In genomic region chr6:142455314-142455996, GRCm38 (mm10) we compare ENCODE assay signal across 17 mouse cellular contexts. TPM values are rescaled to one million over a fixed set of nuclear protein-coding genes. Genes with fewer than 3 reads are reported as not detected.
DNase-seq lines count a peak whose midpoint lies in the region; ATAC-seq and TF ChIP-seq lines count a peak whose summit lies in the region.
"Had no signal": no experiment of that assay in that cellular context is flagged by ENCODE, and none has a peak within 500 bp of the region (broad histone marks: within the 10 kb centered on the region; RNA-seq: fewer than 3 reads in every experiment).

No protein-coding gene starts in this region.

- H3K4me3 ChIP-seq in forebrain, embryonic 11.5 days (ENCODE audit: low read depth, low read length): no peak overlapping the region
- no peak overlapping the region for H3K4me3 ChIP-seq in forebrain, postnatal 0 days (ENCODE audit: low read depth, low read length)
- H3K4me3 ChIP-seq in lung, embryonic 14.5 days (ENCODE audit: low read depth, low read length): no peak overlapping the region
- no peak overlapping the region for H3K4me3 ChIP-seq in midbrain, embryonic 16.5 days (ENCODE audit: low read depth, low read length)
- no peak overlapping the region for H3K4me3 ChIP-seq in midbrain, embryonic 11.5 days (ENCODE audit: low read depth, low read length)
- H3K4me3 ChIP-seq: hindbrain, embryonic 10.5 days; midbrain, embryonic 10.5 days had no signal

- 0 out of 2 replicates have a peak, but pooled peaks have one; percentile 51 for ATAC-seq in forebrain, embryonic 11.5 days (replicated peaks; ENCODE audit: low FRiP score)
- no peak for ATAC-seq in forebrain, postnatal 0 days
- peak; percentile 58; the same call in 1 of the 2 replicates for ATAC-seq in lung, embryonic 14.5 days (ENCODE audit: insufficient read depth)
- ATAC-seq in megakaryocyte-erythroid progenitor cell, adult 5-6 weeks (replicated peaks; ENCODE audit: low FRiP score, low TSS enrichment, poor library complexity, severe bottlenecking): peak; percentile 55; the same call in 1 of the 2 replicates
- ATAC-seq in midbrain, embryonic 16.5 days: no peak
- no peak for ATAC-seq in midbrain, embryonic 11.5 days (ENCODE audit: low FRiP score)
- ATAC-seq: forebrain, embryonic 16.5 days had no signal

- H3K27me3 ChIP-seq in forebrain, embryonic 11.5 days (ENCODE audit: control insufficient read depth, insufficient read depth, low read length): no peaks in the 10 kb centered on the region
- H3K27me3 ChIP-seq in forebrain, postnatal 0 days (ENCODE audit: insufficient read depth, low read length): no peaks in the 10 kb centered on the region
- no peaks in the 10 kb centered on the region for H3K27me3 ChIP-seq in lung, embryonic 14.5 days (ENCODE audit: insufficient read depth, low read length)
- H3K27me3 ChIP-seq in midbrain, embryonic 16.5 days (ENCODE audit: control insufficient read depth, insufficient read depth, low read depth, low read length): no peaks in the 10 kb centered on the region
- H3K27me3 ChIP-seq in midbrain, embryonic 11.5 days (ENCODE audit: control insufficient read depth, insufficient read depth, low read length): no peaks in the 10 kb centered on the region

- no peak overlapping the region for H3K27ac ChIP-seq in forebrain, embryonic 11.5 days (ENCODE audit: low read depth, low read length)
- H3K27ac ChIP-seq in forebrain, postnatal 0 days (ENCODE audit: low read depth, low read length): no peak overlapping the region
- no peak overlapping the region for H3K27ac ChIP-seq in lung, embryonic 14.5 days (ENCODE audit: low read depth)
- no peak overlapping the region for H3K27ac ChIP-seq in midbrain, embryonic 16.5 days (ENCODE audit: low read length)
- no peak overlapping the region for H3K27ac ChIP-seq in midbrain, embryonic 11.5 days (ENCODE audit: low read depth, low read length)
- H3K27ac ChIP-seq: hindbrain, embryonic 10.5 days; kidney, postnatal 0 days; liver, embryonic 14.5 days; midbrain, embryonic 10.5 days had no signal

- H3K9me3 ChIP-seq in forebrain, embryonic 11.5 days (ENCODE audit: control insufficient read depth, low read length): no peaks in the 10 kb centered on the region
- no peaks in the 10 kb centered on the region for H3K9me3 ChIP-seq in forebrain, postnatal 0 days (ENCODE audit: low read length)
- H3K9me3 ChIP-seq in lung, embryonic 14.5 days (ENCODE audit: low read depth, low read length): no peaks in the 10 kb centered on the region
- H3K9me3 ChIP-seq in midbrain, embryonic 16.5 days (replicated peaks; ENCODE audit: control insufficient read depth, low read length, poor library complexity, severe bottlenecking): no peaks in the 10 kb centered on the region
- H3K9me3 ChIP-seq in midbrain, embryonic 11.5 days (ENCODE audit: control insufficient read depth, low read length): no peaks in the 10 kb centered on the region
- H3K9me3 ChIP-seq: hindbrain, embryonic 10.5 days; midbrain, embryonic 10.5 days had no signal

- TF ChIP-seq CTCF in forebrain, postnatal 0 days (IDR thresholded peaks at IDR 0.05; ENCODE audit: low read depth): no peak
- no peak for TF ChIP-seq CTCF in lung, embryonic 14.5 days (IDR thresholded peaks at IDR 0.05; ENCODE audit: low read depth)

- no peak overlapping the region for H3K9ac ChIP-seq in forebrain, embryonic 11.5 days (ENCODE audit: low read length)
- H3K9ac ChIP-seq in forebrain, postnatal 0 days: no peak overlapping the region
- H3K9ac ChIP-seq in lung, embryonic 14.5 days: no peak overlapping the region
- H3K9ac ChIP-seq in midbrain, embryonic 16.5 days (ENCODE audit: low read depth, low read length): no peak overlapping the region
- H3K9ac ChIP-seq in midbrain, embryonic 11.5 days (ENCODE audit: low read length): no peak overlapping the region
- H3K9ac ChIP-seq: liver, embryonic 14.5 days had no signal

- 63% methylated on average over 7 of the region's 7 CpGs for WGBS in forebrain, embryonic 11.5 days
- 57% methylated on average over 7 of the region's 7 CpGs for WGBS in forebrain, postnatal 0 days
- 59% methylated on average over 7 of the region's 7 CpGs for WGBS in lung, embryonic 14.5 days
- WGBS in midbrain, embryonic 16.5 days: 73% methylated on average over 7 of the region's 7 CpGs
- WGBS in midbrain, embryonic 11.5 days: 62% methylated on average over 7 of the region's 7 CpGs

- no peak for DNase-seq in forebrain, embryonic 11.5 days (ENCODE audit: low spot score)
- no peak for DNase-seq in forebrain, postnatal 0 days
- DNase-seq in lung, embryonic 14.5 days: peak; percentile 40
- no peak for DNase-seq in lung, postnatal 25 days (ENCODE audit: low spot score)
- DNase-seq in ZHBTc4 (ENCODE audit: low read depth, low spot score): peak; percentile 76
- no peak for DNase-seq in midbrain, embryonic 11.5 days (ENCODE audit: low spot score, missing footprints)
- DNase-seq: adrenal gland, adult 8-10 months; heart, adult 18-20 months had no signal

- no peak overlapping the region for H3K4me2 ChIP-seq in forebrain, embryonic 11.5 days (ENCODE audit: low read depth, low read length, severe bottlenecking)
- no peak overlapping the region for H3K4me2 ChIP-seq in forebrain, postnatal 0 days (ENCODE audit: low read depth)
- no peak overlapping the region for H3K4me2 ChIP-seq in lung, embryonic 14.5 days
- no peak overlapping the region for H3K4me2 ChIP-seq in midbrain, embryonic 16.5 days (ENCODE audit: low read length)
- no peak overlapping the region for H3K4me2 ChIP-seq in midbrain, embryonic 11.5 days

- H3K4me1 ChIP-seq in forebrain, embryonic 11.5 days (replicated peaks; ENCODE audit: control insufficient read depth, insufficient read depth, low read length): 0 out of 2 replicates have a peak, but pooled peaks cover 3% of the 10 kb centered on the region
- no peaks in the 10 kb centered on the region for H3K4me1 ChIP-seq in forebrain, postnatal 0 days (ENCODE audit: insufficient read depth)
- H3K4me1 ChIP-seq in lung, embryonic 14.5 days (ENCODE audit: insufficient read depth): no peaks in the 10 kb centered on the region
- H3K4me1 ChIP-seq in midbrain, embryonic 16.5 days (ENCODE audit: control insufficient read depth, insufficient read depth, low read length): peaks cover 11% of the 10 kb centered on the region
- H3K4me1 ChIP-seq in midbrain, embryonic 11.5 days (ENCODE audit: control insufficient read depth, insufficient read depth, low read length): peaks cover 8% of the 10 kb centered on the region; the same call in 1 of the 2 replicates

- H3K36me3 ChIP-seq in forebrain, embryonic 11.5 days (ENCODE audit: control insufficient read depth, insufficient read depth, low read length): no peaks in the 10 kb centered on the region
- no peaks in the 10 kb centered on the region for H3K36me3 ChIP-seq in forebrain, postnatal 0 days (ENCODE audit: insufficient read depth)
- H3K36me3 ChIP-seq in lung, embryonic 14.5 days (ENCODE audit: insufficient read depth): no peaks in the 10 kb centered on the region
- H3K36me3 ChIP-seq in midbrain, embryonic 16.5 days (ENCODE audit: control insufficient read depth, insufficient read depth, low read length): no peaks in the 10 kb centered on the region
- H3K36me3 ChIP-seq in midbrain, embryonic 11.5 days (ENCODE audit: control insufficient read depth, insufficient read depth, low read length): no peaks in the 10 kb centered on the region
- H3K36me3 ChIP-seq: hindbrain, embryonic 10.5 days; midbrain, embryonic 10.5 days had no signal

RNA-seq across cellular contexts. Expression of gene Gys2, which starts 17.5 kb away (rescaled TPM):
- polyA plus RNA-seq in forebrain, embryonic 11.5 days (2014; fragmentation: Nextera tagmentation; extraction: Ambion mirVana): not detected in 2 replicates
- not detected in 2 replicates for total RNA-seq in forebrain, postnatal 0 days (2014; rRNA removed)
- 0.23 TPM in 1 of 2 replicates, not detected in the other for polyA plus RNA-seq in forebrain, postnatal 0 days (2015; fragmentation: Nextera tagmentation; extraction: Ambion mirVana)
- polyA plus RNA-seq in lung, embryonic 14.5 days (2014; fragmentation: Nextera tagmentation; extraction: Ambion mirVana): not detected in 2 replicates
- total RNA-seq in megakaryocyte-erythroid progenitor cell, adult 5-6 weeks (2014; fragmentation: Nextera tagmentation): not detected in 2 replicates
- not detected in 2 replicates for total RNA-seq in megakaryocyte-erythroid progenitor cell, adult 5-6 weeks (2017)
- polyA plus RNA-seq in midbrain, embryonic 16.5 days (2015; fragmentation: Nextera tagmentation; extraction: Ambion mirVana): 0.09 TPM in 1 of 2 replicates, not detected in the other
- polyA plus RNA-seq in midbrain, embryonic 11.5 days (2014; fragmentation: Nextera tagmentation; extraction: Ambion mirVana): 0.12 and 0.14 TPM in 2 replicates
- total RNA-seq: left cerebral cortex, postnatal 10 days had no signal
- polyA plus RNA-seq: forebrain, embryonic 16.5 days; kidney, postnatal 0 days; neural tube, embryonic 11.5 days had no signal

RNA-seq across cellular contexts. Expression of gene Spx, which starts 42.2 kb away (rescaled TPM):
- polyA plus RNA-seq in forebrain, embryonic 11.5 days (2014; fragmentation: Nextera tagmentation; extraction: Ambion mirVana): 0.87 and 1.3 TPM in 2 replicates
- 0.38 and 0.62 TPM in 2 replicates for total RNA-seq in forebrain, postnatal 0 days (2014; rRNA removed)
- 0.65 TPM in 2 replicates for polyA plus RNA-seq in forebrain, postnatal 0 days (2015; fragmentation: Nextera tagmentation; extraction: Ambion mirVana)
- polyA plus RNA-seq in lung, embryonic 14.5 days (2014; fragmentation: Nextera tagmentation; extraction: Ambion mirVana): 1.5 and 1.6 TPM in 2 replicates
- total RNA-seq in megakaryocyte-erythroid progenitor cell, adult 5-6 weeks (2014; fragmentation: Nextera tagmentation): 0.61 and 0.94 TPM in 2 replicates
- total RNA-seq in megakaryocyte-erythroid progenitor cell, adult 5-6 weeks (2017): 1.1 TPM in 1 of 2 replicates, not detected in the other
- polyA plus RNA-seq in midbrain, embryonic 16.5 days (2015; fragmentation: Nextera tagmentation; extraction: Ambion mirVana): 8.1 and 9.0 TPM in 2 replicates
- 2.1 and 2.4 TPM in 2 replicates for polyA plus RNA-seq in midbrain, embryonic 11.5 days (2014; fragmentation: Nextera tagmentation; extraction: Ambion mirVana)
- total RNA-seq: heart, adult 18-20 months had no signal

RNA-seq across cellular contexts. Expression of gene Ldhb, which starts 52.3 kb away (rescaled TPM):
- polyA plus RNA-seq in forebrain, embryonic 11.5 days (2014; fragmentation: Nextera tagmentation; extraction: Ambion mirVana): 420 and 433 TPM in 2 replicates
- 158 and 164 TPM in 2 replicates for total RNA-seq in forebrain, postnatal 0 days (2014; rRNA removed)
- polyA plus RNA-seq in forebrain, postnatal 0 days (2015; fragmentation: Nextera tagmentation; extraction: Ambion mirVana): 426 and 454 TPM in 2 replicates
- polyA plus RNA-seq in lung, embryonic 14.5 days (2014; fragmentation: Nextera tagmentation; extraction: Ambion mirVana): 215 and 230 TPM in 2 replicates
- total RNA-seq in megakaryocyte-erythroid progenitor cell, adult 5-6 weeks (2014; fragmentation: Nextera tagmentation): 6.7 and 20.9 TPM in 2 replicates
- 1.1 and 2.1 TPM in 2 replicates for total RNA-seq in megakaryocyte-erythroid progenitor cell, adult 5-6 weeks (2017)
- polyA plus RNA-seq in midbrain, embryonic 16.5 days (2015; fragmentation: Nextera tagmentation; extraction: Ambion mirVana): 407 and 436 TPM in 2 replicates
- polyA plus RNA-seq in midbrain, embryonic 11.5 days (2014; fragmentation: Nextera tagmentation; extraction: Ambion mirVana): 363 and 385 TPM in 2 replicates

Comparison
In these comparisons a context has a peak if more than half of its experiments do, and no peak if none do; other contexts are left out.
1. ATAC-seq: peak in forebrain, embryonic 11.5 days (single experiment), lung, embryonic 14.5 days (single experiment) and megakaryocyte-erythroid progenitor cell, adult 5-6 weeks (single experiment); none in forebrain, postnatal 0 days (single experiment), midbrain, embryonic 16.5 days (single experiment) and midbrain, embryonic 11.5 days (single experiment).
2. DNase-seq: peak in lung, embryonic 14.5 days (single experiment) and ZHBTc4 (single experiment); none in forebrain, embryonic 11.5 days (single experiment), forebrain, postnatal 0 days (single experiment), lung, postnatal 25 days (single experiment) and midbrain, embryonic 11.5 days (single experiment).